Mouse (Mus musculus): ENCODE results near the gene A830018L16Rik.

GRCm38 (mm10) chr1:11466325-11466724 lies 52.4 kb downstream of the A830018L16Rik start:
- TF ChIP-seq EP300 (IDR thresholded peaks at IDR 0.05; ENCODE audit: low read depth in 1 of 2, low read length in 2 of 2): no peak
- no peak for TF ChIP-seq TCF12 (IDR thresholded peaks at IDR 0.05; ENCODE audit: low read depth, low read length)
- TF ChIP-seq RCOR1 (IDR thresholded peaks at IDR 0.05; ENCODE audit: low read depth, low read length): no peak
- TF ChIP-seq E2F4 (IDR thresholded peaks at IDR 0.05; ENCODE audit: borderline replicate concordance, low read depth, low read length): no peak
- TF ChIP-seq MYC (IDR thresholded peaks at IDR 0.05; ENCODE audit: low read depth, low read length): no peak
- no peak for TF ChIP-seq USF1 (IDR thresholded peaks at IDR 0.05; ENCODE audit: low read depth, low read length)
- peak in 1 of 3 experiments; percentile 15; a peak in 1 of 6 replicates for TF ChIP-seq CTCF (IDR thresholded peaks at IDR 0.05 in 2 of 3, conservative IDR thresholded peaks at IDR 0.05 in 1 of 3; ENCODE audit: control insufficient read depth in 1 of 3, insufficient read depth in 1 of 3, low read depth in 2 of 3, low read length in 3 of 3, poor library complexity in 1 of 3, severe bottlenecking in 1 of 3)
